Mouse (Mus musculus): ENCODE measurements around the gene Gamt. TPM values are rescaled to one million over a fixed set of nuclear protein-coding genes. Genes with fewer than 3 reads are reported as not detected.
"Not testable (repeated sequence)": the region's sequence is repeated elsewhere in the genome, so short reads cannot be mapped to it uniquely, and the experiment has no call there.

Gamt gene
- polyA plus RNA-seq, 1 experiment from 2014 or later = 21.3 TPM

DNA sequence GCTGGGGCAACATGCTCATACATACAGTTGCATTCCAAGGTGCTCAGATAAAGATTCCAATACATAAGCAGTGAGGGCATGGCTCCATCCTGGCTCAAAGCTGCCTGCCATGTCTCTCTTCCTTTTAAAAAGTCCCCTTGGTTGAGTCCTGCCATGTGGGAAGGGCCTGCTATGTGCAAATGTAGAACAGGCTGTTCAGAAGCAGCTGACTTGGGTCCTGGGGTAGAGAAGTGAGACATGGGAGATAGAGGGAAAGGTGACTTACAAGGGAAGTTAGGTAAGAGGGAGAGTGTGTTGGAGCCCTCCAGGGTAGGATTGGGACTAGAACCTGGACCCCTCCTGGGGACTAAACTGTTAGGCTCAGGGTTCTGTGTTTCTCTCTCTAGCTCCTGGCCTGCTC is 8.8 kb downstream of the Gamt start:
- Histone ChIP-seq H3K27me3 (no peaks in the 10 kb centered on the region), H3K27ac (replicated peaks) (no peak overlapping the region), H3K4me1 (peaks cover 21% of the 10 kb centered on the region), H3K36me3 (peaks cover 33% of the 10 kb centered on the region), H3K9ac (replicated peaks) (no peak overlapping the region), H3K4me3 (no peak overlapping the region), H3K9me3 (no peaks in the 10 kb centered on the region), H3K4me2 (replicated peaks) (no peak overlapping the region)
- ATAC-seq (replicated peaks) = no peak

DNA sequence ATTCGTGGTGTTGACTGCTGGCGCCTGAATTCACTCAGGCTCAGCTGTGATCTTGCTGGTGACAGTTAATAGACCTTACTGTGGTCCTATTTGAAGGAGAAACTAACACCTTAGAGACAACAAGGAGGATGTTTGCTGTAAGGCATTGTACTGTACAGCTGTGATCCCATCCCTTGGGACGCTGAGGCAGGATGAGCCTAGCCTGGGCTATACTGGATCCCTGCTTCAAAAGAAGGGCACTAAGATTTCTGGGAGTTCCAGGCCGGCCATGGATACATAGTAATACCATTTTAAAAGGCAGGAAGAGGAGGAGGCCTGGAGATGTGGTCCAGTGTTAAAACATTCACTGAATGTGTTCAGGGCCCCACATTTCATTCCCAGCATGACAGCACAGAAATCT is 10.2 kb downstream of the Gamt start:
- Histone ChIP-seq H3K4me3 (peak overlapping the region; percentile 71), H3K9ac (replicated peaks) (no peak overlapping the region)

GRCm38 (mm10) chr10:80250059-80250458 is 10.8 kb downstream of the Gamt start:
- peak overlapping the region; percentile 69 for H3K4me2 ChIP-seq (replicated peaks)
- ATAC-seq (replicated peaks) = no peak
- H3K36me3 ChIP-seq = peaks cover 15% of the 10 kb centered on the region
- H3K27me3 ChIP-seq = no peaks in the 10 kb centered on the region
- 49% methylated on average over 2 of the region's 2 CpGs for WGBS
- peak overlapping the region; percentile 71 for H3K4me3 ChIP-seq
- peak overlapping the region; percentile 92 for H3K27ac ChIP-seq (replicated peaks)
- peaks cover 27% of the 10 kb centered on the region for H3K4me1 ChIP-seq
- H3K9me3 ChIP-seq = no peaks in the 10 kb centered on the region
- peak overlapping the region; percentile 73 for H3K9ac ChIP-seq (replicated peaks)

More for the DNA sequence above, 10.2 kb downstream of the Gamt start:
- no peak overlapping the region for H3K27ac ChIP-seq (replicated peaks)
- peaks cover 21% of the 10 kb centered on the region for H3K4me1 ChIP-seq
- WGBS = 88% methylated on average over 4 of the region's 4 CpGs
- no peaks in the 10 kb centered on the region for H3K9me3 ChIP-seq
- 0 out of 2 replicates have a peak overlapping the region, but pooled peaks have one; percentile 69 for H3K4me2 ChIP-seq (replicated peaks)
- no peaks in the 10 kb centered on the region for H3K27me3 ChIP-seq
- peaks cover 20% of the 10 kb centered on the region for H3K36me3 ChIP-seq
- ATAC-seq (replicated peaks) = no peak

- H3K27me3 ChIP-seq = no peaks in the 10 kb centered on the region
- peak; percentile 89 for ATAC-seq (replicated peaks)
- under 1% methylated on average over 53 of the region's 53 CpGs for WGBS
- H3K9ac ChIP-seq (replicated peaks) = peak within 1 kb of the TSS; percentile 73
- H3K4me1 ChIP-seq = peaks cover 27% of the 10 kb centered on the region
- peak within 1 kb of the TSS; percentile 92 for H3K27ac ChIP-seq (replicated peaks)
- H3K36me3 ChIP-seq = peaks cover 8% of the 10 kb centered on the region
- H3K9me3 ChIP-seq = no peaks in the 10 kb centered on the region
- peak within 1 kb of the TSS; percentile 71 for H3K4me3 ChIP-seq
- H3K4me2 ChIP-seq (replicated peaks) = peak within 1 kb of the TSS; percentile 69
Observed at GRCm38 (mm10) chr10:80248971-80249640, 11.7 kb downstream of the Gamt start, which contains the start of gene Ndufs7. TSS of gene Ndufs7 (plus strand) at chr10:80249121.

GRCm38 (mm10) chr10:80248437-80248836 is 12.4 kb downstream of the Gamt start:
- WGBS = 40% methylated on average over 3 of the region's 3 CpGs

GRCm38 (mm10) chr10:80247849-80248248 is 13.0 kb downstream of the Gamt start:
- Histone ChIP-seq H3K9me3 (no peaks in the 10 kb centered on the region), H3K4me2 (replicated peaks) (no peak overlapping the region), H3K27me3 (no peaks in the 10 kb centered on the region), H3K27ac (replicated peaks) (no peak overlapping the region; the same call in 1 of the 2 replicates), H3K9ac (replicated peaks) (no peak overlapping the region), H3K36me3 (peaks cover 14% of the 10 kb centered on the region), H3K4me1 (peaks cover 27% of the 10 kb centered on the region), H3K4me3 (no peak overlapping the region)
- no peak for ATAC-seq (replicated peaks)
- 45% methylated on average over 6 of the region's 6 CpGs for WGBS

More at GRCm38 (mm10) chr10:80248437-80248836, 12.4 kb downstream of the Gamt start:
- H3K27ac ChIP-seq (replicated peaks); ATAC-seq (replicated peaks); H3K9me3 ChIP-seq; H3K9ac ChIP-seq (replicated peaks); H3K27me3 ChIP-seq; H3K36me3 ChIP-seq: not testable (repeated sequence)
- Histone ChIP-seq H3K4me2 (replicated peaks) (peak overlapping the region; percentile 69), H3K4me3 (peak overlapping the region; percentile 71), H3K4me1 (peaks cover 27% of the 10 kb centered on the region)

GRCm38 (mm10) chr10:80245600-80245999 is 15.2 kb downstream of the Gamt start:
- peaks cover 21% of the 10 kb centered on the region for H3K4me1 ChIP-seq
- H3K27ac ChIP-seq (replicated peaks) = peak overlapping the region; percentile 52; the same call in 1 of the 2 replicates
- peaks cover 36% of the 10 kb centered on the region for H3K36me3 ChIP-seq
- H3K27me3 ChIP-seq = no peaks in the 10 kb centered on the region
- no peaks in the 10 kb centered on the region for H3K9me3 ChIP-seq
- 3% methylated on average over 4 of the region's 4 CpGs for WGBS
- no peak overlapping the region for H3K4me2 ChIP-seq (replicated peaks)
- H3K4me3 ChIP-seq = no peak overlapping the region
- ATAC-seq (replicated peaks) = no peak
- peak overlapping the region; percentile 40; the same call in 1 of the 2 replicates for H3K9ac ChIP-seq (replicated peaks)

DNA sequence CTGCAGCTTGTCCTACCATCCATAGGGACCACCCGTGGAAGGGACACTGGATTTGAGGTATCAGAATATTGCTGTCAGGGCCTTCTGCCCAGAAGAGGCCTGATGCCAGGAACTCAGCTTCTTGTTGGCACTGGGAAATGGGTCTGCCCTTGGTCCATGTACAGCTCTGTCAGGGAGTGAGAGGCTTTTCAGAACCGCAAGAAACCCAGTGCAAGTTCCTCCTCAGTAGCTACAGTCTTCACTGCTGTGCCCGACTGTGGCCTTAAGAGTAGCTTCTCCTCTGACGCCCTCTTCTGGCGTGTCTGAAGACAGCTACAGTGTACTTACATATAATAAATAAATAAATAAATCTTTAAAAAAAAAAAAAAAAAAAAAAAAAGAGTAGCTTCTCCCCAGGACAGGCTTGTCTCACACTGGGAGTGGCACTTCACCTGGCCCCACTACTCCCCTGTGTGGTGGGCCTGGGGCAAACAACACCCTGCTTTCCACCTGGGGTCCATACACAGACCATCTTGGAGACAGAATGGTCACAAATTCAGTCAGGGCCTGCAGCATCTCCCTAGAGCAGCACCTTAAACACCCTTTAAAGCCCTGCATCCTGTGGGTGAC is 15.9 kb downstream of the Gamt start:
- peaks cover 14% of the 10 kb centered on the region for H3K4me1 ChIP-seq
- no peak overlapping the region for H3K4me3 ChIP-seq
- ATAC-seq (replicated peaks) = no peak
- no peak overlapping the region for H3K4me2 ChIP-seq (replicated peaks)
- peak overlapping the region; percentile 52; the same call in 1 of the 2 replicates for H3K27ac ChIP-seq (replicated peaks)
- no peaks in the 10 kb centered on the region for H3K9me3 ChIP-seq
- no peaks in the 10 kb centered on the region for H3K27me3 ChIP-seq
- H3K36me3 ChIP-seq = peaks cover 44% of the 10 kb centered on the region
- H3K9ac ChIP-seq (replicated peaks) = peak overlapping the region; percentile 40; the same call in 1 of the 2 replicates
- 36% methylated on average over 5 of the region's 5 CpGs for WGBS

GRCm38 (mm10) chr10:80242607-80243006 is 18.2 kb downstream of the Gamt start:
- Histone ChIP-seq H3K4me2 (replicated peaks) (no peak overlapping the region), H3K9ac (replicated peaks) (no peak overlapping the region), H3K36me3 (peaks cover 64% of the 10 kb centered on the region), H3K4me1 (peaks cover 6% of the 10 kb centered on the region), H3K27ac (replicated peaks) (no peak overlapping the region), H3K4me3 (no peak overlapping the region), H3K27me3 (no peaks in the 10 kb centered on the region), H3K9me3 (no peaks in the 10 kb centered on the region)
- 89% methylated on average over 3 of the region's 3 CpGs for WGBS
- ATAC-seq (replicated peaks) = no peak

DNA sequence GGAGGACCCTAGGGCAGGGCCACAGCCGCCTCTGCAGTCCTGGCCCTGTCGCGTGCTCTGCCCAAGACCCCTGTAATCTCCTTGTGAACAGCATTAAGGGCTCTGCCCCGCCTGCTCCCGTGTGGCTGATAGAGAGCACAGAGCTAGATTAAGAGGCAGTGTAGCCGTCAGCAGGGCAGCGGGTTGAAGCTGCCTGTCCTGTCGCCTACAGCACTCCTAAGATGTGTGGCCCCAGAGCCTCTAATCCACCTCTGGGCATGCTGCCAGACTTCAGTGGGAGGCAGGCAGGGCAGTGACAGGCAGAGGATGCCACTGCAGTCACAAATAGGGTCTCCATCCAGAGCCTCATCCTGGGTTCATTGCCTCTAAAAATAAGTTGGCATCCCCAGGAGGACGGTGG is 18.7 kb downstream of the Gamt start:
- Histone ChIP-seq H3K4me2 (replicated peaks) (no peak overlapping the region), H3K4me3 (no peak overlapping the region), H3K9ac (replicated peaks) (no peak overlapping the region), H3K27ac (replicated peaks) (no peak overlapping the region), H3K9me3 (no peaks in the 10 kb centered on the region), H3K36me3 (peaks cover 69% of the 10 kb centered on the region), H3K27me3 (no peaks in the 10 kb centered on the region), H3K4me1 (peaks cover 6% of the 10 kb centered on the region)
- WGBS = 45% methylated on average over 9 of the region's 9 CpGs
- no peak for ATAC-seq (replicated peaks)

DNA sequence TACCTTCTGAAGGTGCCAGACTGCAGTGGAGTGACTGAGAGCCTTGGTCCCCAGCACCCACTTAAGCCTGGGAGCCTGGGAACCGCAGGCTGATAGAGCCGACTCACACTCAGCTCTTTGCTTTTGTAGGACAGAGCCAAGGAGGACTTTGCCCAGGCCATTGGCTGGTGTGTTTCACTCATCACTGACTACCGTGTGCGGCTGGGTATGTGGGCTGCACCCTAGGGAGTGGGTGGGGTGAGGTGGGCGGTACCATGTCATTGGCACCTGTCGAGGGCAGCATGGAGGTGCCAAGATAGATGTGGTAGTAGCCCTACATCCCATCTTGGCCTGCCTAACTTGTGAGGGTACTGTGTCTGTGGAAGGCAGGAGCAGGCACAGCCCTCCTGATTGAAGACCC is 21.0 kb downstream of the Gamt start:
- Histone ChIP-seq H3K9me3 (no peaks in the 10 kb centered on the region), H3K27ac (replicated peaks) (no peak overlapping the region), H3K4me3 (no peak overlapping the region), H3K27me3 (no peaks in the 10 kb centered on the region), H3K4me2 (replicated peaks) (no peak overlapping the region), H3K4me1 (no peaks in the 10 kb centered on the region), H3K9ac (replicated peaks) (no peak overlapping the region), H3K36me3 (peaks cover 90% of the 10 kb centered on the region)
- ATAC-seq (replicated peaks) = no peak
- WGBS = 93% methylated on average over 6 of the region's 6 CpGs

DNA sequence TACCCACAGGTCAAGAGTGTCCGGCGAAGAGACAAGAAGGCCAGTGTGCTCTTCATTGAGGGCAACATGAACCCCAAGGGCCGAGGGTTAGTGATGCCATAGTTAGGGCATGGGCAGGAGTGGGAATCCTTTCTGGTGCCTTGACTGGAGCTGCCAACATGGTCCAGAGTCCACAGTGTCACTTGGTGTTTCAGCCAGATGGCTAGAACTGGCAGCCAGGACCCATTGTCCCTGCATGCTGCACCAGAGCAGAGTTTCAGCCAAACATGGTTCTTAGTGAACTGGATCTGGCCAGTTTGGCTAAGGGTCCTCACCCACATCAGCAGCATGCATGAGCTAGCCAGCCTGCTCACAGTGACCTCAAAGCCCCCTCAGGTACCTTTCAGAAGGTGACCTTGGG is 22.5 kb downstream of the Gamt start:
- WGBS = 92% methylated on average over 3 of the region's 3 CpGs
- H3K36me3 ChIP-seq = peaks cover 95% of the 10 kb centered on the region
- H3K4me2 ChIP-seq (replicated peaks) = no peak overlapping the region

More for the DNA sequence above, 22.5 kb downstream of the Gamt start:
- ATAC-seq (replicated peaks) = no peak
- H3K4me3 ChIP-seq = no peak overlapping the region
- H3K27ac ChIP-seq (replicated peaks) = no peak overlapping the region
- H3K9ac ChIP-seq (replicated peaks) = no peak overlapping the region
- peaks cover 6% of the 10 kb centered on the region for H3K4me1 ChIP-seq
- no peaks in the 10 kb centered on the region for H3K27me3 ChIP-seq
- no peaks in the 10 kb centered on the region for H3K9me3 ChIP-seq

Measured in forebrain, embryonic 15.5 days (tissue).